Mouse (Mus musculus) kidney, embryonic 14.5 days (tissue): ENCODE data around the gene Tns4. TPM values are rescaled to one million over a fixed set of nuclear protein-coding genes. Genes with fewer than 3 reads are reported as not detected.

Experiments
- ATAC-seq: fragments of 200-750 bp; cut with Nextera tagmentation; 2 replicates; pipeline ENCODE4 v1.8.0; 2017; ENCODE audit warnings: moderate number of reproducible peaks, mild to moderate bottlenecking, moderate TSS enrichment, moderate library complexity; ENCODE audit not compliant: low FRiP score, low TSS enrichment
- H3K27ac ChIP-seq: fragments of 300-500 bp; sonication (generic); 2 replicates; pipeline ENCODE4 v1.5.1; 2014; ENCODE audit warnings: low read depth, mild to moderate bottlenecking, low read length, moderate library complexity, mixed read lengths
- H3K27me3 ChIP-seq: fragments of 300-500 bp; sonication (generic); 2 replicates; pipeline ENCODE4 v1.6.1; 2014; ENCODE audit warnings: mild to moderate bottlenecking, low read length; ENCODE audit not compliant: control insufficient read depth, insufficient read depth
- H3K36me3 ChIP-seq: fragments of 300-500 bp; sonication (generic); 2 replicates; pipeline ENCODE4 v1.6.1; 2014; ENCODE audit warnings: low read length, mixed read lengths; ENCODE audit not compliant: control insufficient read depth, insufficient read depth
- H3K4me1 ChIP-seq: fragments of 300-500 bp; sonication (generic); 2 replicates; pipeline ENCODE4 v1.6.1; 2014; ENCODE audit warnings: low read length, mixed read lengths; ENCODE audit not compliant: control insufficient read depth, insufficient read depth
- H3K4me2 ChIP-seq: fragments of 300-500 bp; sonication (generic); replicated peaks from 2 replicates; pipeline ENCODE4 v1.6.1; 2014; ENCODE audit warnings: low read depth, mild to moderate bottlenecking, low read length
- H3K4me3 ChIP-seq: fragments of 300-500 bp; sonication (generic); 2 replicates; pipeline ENCODE4 v1.5.1; 2014; ENCODE audit warnings: mild to moderate bottlenecking, low read length
- H3K9ac ChIP-seq: fragments of 300-500 bp; sonication (generic); 2 replicates; pipeline ENCODE4 v1.6.1; 2014; ENCODE audit warnings: low read depth, mild to moderate bottlenecking, low read length, moderate library complexity
- H3K9me3 ChIP-seq: fragments of 300-500 bp; sonication (generic); 2 replicates; pipeline ENCODE4 v1.6.1; 2016; ENCODE audit warnings: low read length; ENCODE audit not compliant: control insufficient read depth
- WGBS: fragments of 180-500 bp; shearing (Covaris S2); extraction: QIAGEN DNeasy Blood & Tissue Kit; methylation state at CpG from one replicate; pipeline ENCODE4 v1.1.7; 2014; 5-methylcytosine and 5-hydroxymethylcytosine counted together
- polyA plus RNA-seq: library from polyadenylated mRNA; unstranded; fragments of >200 nt; fragmentation: Nextera tagmentation; extraction: Ambion mirVana; gene quantifications from 2 replicates; pipeline ENCODE4 v1.2.1, GENCODE M21; 2014

Tns4 gene
- polyA plus RNA-seq, 1 experiment from 2014 or later, result 0.11 TPM

DNA sequence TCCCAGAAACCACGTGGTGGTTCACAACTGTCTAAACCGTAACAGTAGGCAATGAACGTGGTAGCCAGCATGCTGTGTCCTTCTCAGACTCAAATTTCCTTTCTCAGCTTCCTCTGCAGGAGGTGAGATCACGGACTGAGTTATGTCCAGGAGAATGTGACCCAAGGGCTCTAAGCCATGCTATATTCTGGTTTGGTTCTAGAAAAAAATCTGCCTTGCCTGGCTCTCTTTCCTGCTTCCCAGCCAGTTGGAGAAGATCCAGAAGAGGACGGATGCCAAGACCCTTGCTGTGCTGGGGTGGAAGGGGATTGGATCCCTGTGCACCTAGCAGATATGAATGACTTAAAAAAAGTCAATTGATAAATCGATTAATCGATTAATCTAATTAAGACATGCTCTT is 10.4 kb upstream of the Tns4 start:
- Histone ChIP-seq H3K9ac (no peak overlapping the region), H3K27me3 (no peaks in the 10 kb centered on the region), H3K4me2 (no peak overlapping the region), H3K27ac (no peak overlapping the region), H3K36me3 (no peaks in the 10 kb centered on the region), H3K9me3 (no peaks in the 10 kb centered on the region), H3K4me3 (no peak overlapping the region), H3K4me1 (no peaks in the 10 kb centered on the region)
- ATAC-seq, result no peak
- 78% methylated on average over 7 of the region's 7 CpGs for WGBS

DNA sequence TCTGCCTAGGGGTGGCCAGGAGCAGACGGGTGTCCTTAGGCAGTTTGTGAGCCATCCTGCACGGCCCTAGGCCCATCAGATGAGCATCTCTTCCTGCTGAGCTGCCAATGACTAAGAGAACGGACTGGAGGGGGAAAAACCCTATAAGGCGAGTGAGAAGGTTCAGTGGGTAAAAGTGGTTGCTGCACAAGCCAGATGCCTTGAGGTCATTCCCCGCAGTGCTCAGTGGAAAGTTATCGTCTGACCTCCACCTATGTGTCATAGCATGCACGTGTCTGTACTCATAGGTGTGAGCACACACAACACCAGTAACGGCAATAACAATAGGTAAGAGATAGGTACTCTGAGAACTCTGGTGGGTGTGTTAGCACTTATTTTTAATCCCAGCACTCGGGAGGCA is 9.8 kb upstream of the Tns4 start:
- Histone ChIP-seq H3K9me3 (no peaks in the 10 kb centered on the region), H3K4me1 (no peaks in the 10 kb centered on the region), H3K36me3 (no peaks in the 10 kb centered on the region), H3K27me3 (no peaks in the 10 kb centered on the region), H3K27ac (no peak overlapping the region), H3K4me3 (no peak overlapping the region), H3K4me2 (no peak overlapping the region), H3K9ac (no peak overlapping the region)
- 97% methylated on average over 9 of the region's 9 CpGs for WGBS
- no peak for ATAC-seq

DNA sequence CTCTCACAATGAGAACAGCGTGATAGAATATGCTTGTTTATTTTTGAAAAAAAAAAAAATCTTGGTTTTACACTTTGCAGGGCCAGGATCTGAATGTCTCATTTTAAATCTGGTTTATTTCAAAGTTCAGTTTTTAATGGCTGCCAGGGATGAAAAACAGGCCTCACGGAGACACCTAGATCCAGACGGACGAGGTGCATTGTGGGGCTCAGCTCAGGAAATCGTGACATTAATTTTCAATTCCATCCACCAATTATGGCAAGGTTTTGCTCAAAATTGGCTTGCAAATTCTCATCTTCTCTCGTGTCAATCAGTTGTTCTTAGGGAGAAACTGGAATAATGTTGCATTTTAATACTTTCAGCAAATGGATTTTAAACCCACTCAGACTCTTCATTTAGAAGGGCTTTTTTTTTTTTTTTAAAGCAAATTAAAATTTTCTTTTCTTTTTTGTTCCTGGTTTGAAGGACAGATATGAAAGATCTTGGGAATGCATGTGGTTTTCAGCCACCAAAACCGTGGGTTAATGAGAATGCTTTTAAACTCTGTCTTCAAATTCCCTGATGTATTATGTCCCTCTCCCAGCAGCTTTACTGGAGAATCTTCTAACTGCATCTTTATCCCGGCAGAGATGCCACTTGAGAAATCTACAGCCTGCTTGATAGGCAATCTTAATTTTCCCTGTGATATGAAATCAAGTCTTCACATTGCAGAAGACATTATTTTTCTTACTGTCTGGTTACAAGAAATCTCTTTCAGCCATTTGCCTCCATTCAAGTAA is 8.1 kb upstream of the Tns4 start:
- H3K9me3 ChIP-seq, result no peaks in the 10 kb centered on the region
- H3K27me3 ChIP-seq, result no peaks in the 10 kb centered on the region
- H3K4me3 ChIP-seq, result no peak overlapping the region
- H3K27ac ChIP-seq, result no peak overlapping the region
- no peak overlapping the region for H3K4me2 ChIP-seq
- no peak overlapping the region for H3K9ac ChIP-seq
- no peak for ATAC-seq
- H3K4me1 ChIP-seq, result no peaks in the 10 kb centered on the region
- no peaks in the 10 kb centered on the region for H3K36me3 ChIP-seq
- WGBS, result 76% methylated on average over 8 of the region's 8 CpGs

DNA sequence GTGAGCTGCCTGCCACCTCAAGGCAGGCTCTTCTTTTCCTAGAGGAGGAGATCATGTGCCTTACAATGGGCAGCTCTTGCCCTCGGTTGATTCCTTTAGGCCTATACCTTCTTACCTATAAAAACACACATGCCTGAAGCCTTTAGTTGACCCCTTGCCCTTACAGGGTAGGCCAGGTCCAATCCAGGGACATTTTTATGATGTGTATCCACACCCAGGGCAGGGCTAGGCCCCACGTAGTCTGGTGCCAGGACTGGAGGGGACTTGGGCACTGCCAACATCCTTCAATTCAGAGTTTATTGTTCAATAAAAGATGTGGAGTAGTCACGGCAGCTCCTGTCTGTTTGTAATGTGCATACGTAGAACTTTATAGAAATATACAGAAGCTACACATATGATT is 7.3 kb upstream of the Tns4 start:
- ATAC-seq, result no peak
- H3K27me3 ChIP-seq, result no peaks in the 10 kb centered on the region
- WGBS, result 69% methylated on average over 4 of the region's 4 CpGs
- H3K9ac ChIP-seq, result no peak overlapping the region
- H3K36me3 ChIP-seq, result no peaks in the 10 kb centered on the region
- H3K4me3 ChIP-seq, result no peak overlapping the region
- H3K4me1 ChIP-seq, result no peaks in the 10 kb centered on the region
- H3K9me3 ChIP-seq, result no peaks in the 10 kb centered on the region
- H3K4me2 ChIP-seq, result no peak overlapping the region
- H3K27ac ChIP-seq, result no peak overlapping the region

DNA sequence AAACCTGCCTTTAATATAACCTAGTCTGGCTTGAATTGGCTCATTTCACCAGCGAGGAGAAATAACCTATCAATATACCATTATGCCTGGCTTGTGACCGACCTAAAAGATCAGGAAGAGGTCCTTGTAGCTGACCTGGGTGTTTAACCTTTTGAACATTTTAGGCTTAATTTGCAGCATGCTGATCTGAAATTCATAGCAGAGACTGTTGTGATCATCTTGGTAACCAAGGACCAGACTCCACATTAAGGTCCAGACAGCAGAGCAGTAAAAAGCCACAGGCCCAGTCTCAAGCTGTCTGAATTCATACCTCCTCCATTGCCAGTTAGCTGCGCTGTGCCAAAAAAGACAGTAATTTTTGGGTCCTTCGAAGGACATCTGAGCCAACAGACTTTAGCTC is 6.7 kb upstream of the Tns4 start:
- no peak overlapping the region for H3K9ac ChIP-seq
- WGBS, result 63% methylated on average over 4 of the region's 4 CpGs
- ATAC-seq, result no peak

DNA sequence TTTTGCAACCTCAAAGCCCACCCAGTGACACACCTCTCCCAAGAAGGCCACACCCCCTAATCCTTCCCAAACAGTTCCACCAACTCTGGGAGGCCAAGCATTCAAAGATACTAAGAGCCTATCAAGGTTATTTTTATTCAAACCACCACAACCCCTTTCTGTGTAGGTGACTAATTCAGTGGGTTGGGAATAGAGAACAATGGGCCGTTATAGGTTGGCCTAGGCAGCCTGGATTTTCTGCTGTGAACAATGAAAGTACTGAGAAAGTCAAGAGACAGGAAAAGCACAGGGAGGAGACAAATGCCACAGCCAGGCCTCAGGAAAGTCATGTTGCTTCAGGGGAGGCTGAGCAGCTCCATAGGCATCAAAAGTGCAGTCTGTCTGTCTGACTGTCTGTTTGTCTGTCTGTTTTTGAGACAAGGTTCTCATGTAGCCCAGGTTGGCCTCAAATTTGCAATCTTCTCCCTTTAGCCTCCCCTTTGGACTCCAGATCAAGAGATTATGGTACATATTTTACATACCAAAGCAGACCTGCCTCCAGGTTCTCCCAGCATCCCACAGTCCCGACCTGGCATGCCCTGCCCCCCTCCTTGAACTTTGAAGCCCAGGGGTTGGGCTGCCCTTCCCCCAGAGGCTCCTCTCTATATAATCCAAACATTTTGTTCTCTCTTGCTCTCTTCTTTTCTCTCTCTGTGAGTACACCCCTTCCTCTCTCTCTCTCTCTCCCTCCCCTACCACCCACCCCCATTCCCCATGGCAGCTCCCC is 6.0 kb upstream of the Tns4 start:
- no peak overlapping the region for H3K4me2 ChIP-seq
- WGBS, result 54% methylated on average over 2 of the region's 2 CpGs
- no peak overlapping the region for H3K9ac ChIP-seq
- H3K4me1 ChIP-seq, result no peaks in the 10 kb centered on the region
- no peak for ATAC-seq
- no peaks in the 10 kb centered on the region for H3K9me3 ChIP-seq
- H3K4me3 ChIP-seq, result no peak overlapping the region
- H3K27ac ChIP-seq, result no peak overlapping the region
- H3K27me3 ChIP-seq, result no peaks in the 10 kb centered on the region
- no peaks in the 10 kb centered on the region for H3K36me3 ChIP-seq

More for the DNA sequence above, 6.7 kb upstream of the Tns4 start:
- H3K36me3 ChIP-seq, result no peaks in the 10 kb centered on the region
- no peak overlapping the region for H3K4me3 ChIP-seq
- no peaks in the 10 kb centered on the region for H3K27me3 ChIP-seq
- H3K27ac ChIP-seq, result no peak overlapping the region
- no peaks in the 10 kb centered on the region for H3K9me3 ChIP-seq
- H3K4me1 ChIP-seq, result no peaks in the 10 kb centered on the region
- no peak overlapping the region for H3K4me2 ChIP-seq

DNA sequence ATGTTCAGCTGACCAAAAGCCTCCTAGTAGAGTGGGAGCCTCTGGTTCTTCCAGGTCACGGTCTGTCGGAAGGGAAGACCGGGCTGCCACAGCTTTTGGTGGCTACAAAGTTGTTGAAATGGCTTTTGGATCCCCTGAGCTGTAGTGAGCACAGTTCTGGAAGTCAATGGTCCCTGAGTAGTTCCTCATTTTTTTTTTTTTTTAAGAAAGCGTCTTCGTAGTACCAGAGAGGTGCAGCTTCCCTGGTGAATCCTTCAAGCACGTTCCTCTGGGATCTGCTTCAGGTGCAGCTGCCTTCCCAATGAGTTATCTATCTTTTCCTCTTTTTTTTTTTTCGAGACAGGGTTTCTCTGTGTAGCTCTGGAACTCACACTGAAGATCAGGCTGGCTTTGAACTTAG is 4.6 kb upstream of the Tns4 start:
- WGBS, result 85% methylated on average over 7 of the region's 7 CpGs
- no peaks in the 10 kb centered on the region for H3K9me3 ChIP-seq
- H3K27ac ChIP-seq, result no peak overlapping the region
- no peaks in the 10 kb centered on the region for H3K27me3 ChIP-seq
- H3K4me1 ChIP-seq, result no peaks in the 10 kb centered on the region
- H3K36me3 ChIP-seq, result no peaks in the 10 kb centered on the region
- no peak overlapping the region for H3K4me2 ChIP-seq
- no peak overlapping the region for H3K9ac ChIP-seq
- H3K4me3 ChIP-seq, result no peak overlapping the region
- ATAC-seq, result no peak

DNA sequence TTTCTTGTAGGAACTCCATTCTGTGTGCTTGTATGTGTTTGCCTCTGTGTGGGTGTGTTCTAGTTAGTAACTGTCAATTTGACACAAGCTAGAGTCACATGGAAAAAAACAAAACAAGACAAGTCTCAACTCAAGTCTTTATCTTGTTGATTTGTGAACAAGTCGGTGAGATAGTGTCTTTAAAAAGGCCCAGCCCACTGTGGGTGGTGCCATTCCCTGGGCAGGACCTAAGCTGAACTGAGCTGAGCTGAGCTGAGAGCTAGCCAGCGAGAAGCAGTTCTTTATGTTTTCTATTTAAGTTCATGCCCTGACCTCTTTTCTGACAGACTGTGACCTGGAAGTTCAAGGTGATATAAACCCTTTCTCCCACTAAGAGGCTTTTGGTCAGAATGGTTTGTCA is 2.6 kb upstream of the Tns4 start:
- Histone ChIP-seq H3K9ac (no peak overlapping the region), H3K9me3 (no peaks in the 10 kb centered on the region), H3K4me3 (no peak overlapping the region), H3K27me3 (no peaks in the 10 kb centered on the region), H3K4me2 (no peak overlapping the region), H3K27ac (no peak overlapping the region), H3K4me1 (no peaks in the 10 kb centered on the region), H3K36me3 (no peaks in the 10 kb centered on the region)
- WGBS, result 47% methylated on average over 2 of the region's 2 CpGs
- ATAC-seq, result no peak

DNA sequence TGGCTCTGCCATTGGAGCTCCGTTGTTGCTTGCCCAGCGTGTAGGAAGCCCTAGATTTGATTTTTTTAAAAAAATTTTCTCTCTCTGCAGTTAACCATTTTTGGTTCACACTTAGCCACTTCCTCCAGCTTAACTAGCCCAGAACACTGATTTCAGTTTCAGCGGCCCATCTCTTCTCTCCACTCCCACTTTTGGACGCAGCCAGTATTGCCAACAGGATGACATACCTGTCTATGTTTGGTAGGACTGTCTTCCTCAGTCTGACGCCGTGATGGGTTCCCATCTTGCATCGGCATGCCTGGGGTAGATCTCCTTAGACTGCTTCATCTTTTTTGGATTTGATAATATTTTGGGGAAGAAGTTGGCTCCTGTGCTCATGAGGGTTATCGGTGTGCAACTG is 1.3 kb upstream of the Tns4 start:
- ATAC-seq, result no peak
- H3K27ac ChIP-seq, result no peak overlapping the region
- H3K9ac ChIP-seq, result no peak overlapping the region
- H3K4me3 ChIP-seq, result no peak overlapping the region
- no peaks in the 10 kb centered on the region for H3K9me3 ChIP-seq
- H3K36me3 ChIP-seq, result no peaks in the 10 kb centered on the region
- no peaks in the 10 kb centered on the region for H3K27me3 ChIP-seq
- no peak overlapping the region for H3K4me2 ChIP-seq
- 95% methylated on average over 8 of the region's 8 CpGs for WGBS
- H3K4me1 ChIP-seq, result no peaks in the 10 kb centered on the region
